Mouse (Mus musculus) forebrain, postnatal 0 days (tissue): Measurements from ENCODE around the gene Sfn. TPM values are rescaled to one million over a fixed set of nuclear protein-coding genes. Genes with fewer than 3 reads are reported as not detected.

Experiments used
- ATAC-seq: fragments of 200-750 bp; cut with Nextera tagmentation; 2 replicates; pipeline ENCODE4 v1.8.0; 2017; ENCODE audit warnings: mild to moderate bottlenecking, moderate library complexity
- DNase-seq: peaks from one replicate; pipeline ENCODE4 v3.0.0-alpha.2; 2015
- H3K27ac ChIP-seq: fragments of 300-500 bp; sonication (generic); 2 replicates; pipeline ENCODE4 v1.5.1; 2014; ENCODE audit warnings: low read depth, mild to moderate bottlenecking, antibody characterized with exemption, low read length, moderate library complexity, mixed read lengths
- H3K27me3 ChIP-seq: fragments of 300-500 bp; sonication (generic); 2 replicates; pipeline ENCODE4 v1.6.1; 2014; ENCODE audit warnings: mild to moderate bottlenecking, low read length, mixed read lengths; ENCODE audit not compliant: insufficient read depth
- H3K36me3 ChIP-seq: fragments of 300-500 bp; sonication (generic); 2 replicates; pipeline ENCODE4 v1.6.1; 2014; ENCODE audit warnings: mild to moderate bottlenecking, moderate library complexity; ENCODE audit not compliant: insufficient read depth
- H3K4me1 ChIP-seq: fragments of 300-500 bp; sonication (generic); 2 replicates; pipeline ENCODE4 v1.6.1; 2014; ENCODE audit warnings: antibody characterized with exemption; ENCODE audit not compliant: insufficient read depth
- H3K4me2 ChIP-seq: fragments of 300-500 bp; sonication (generic); 2 replicates; pipeline ENCODE4 v1.6.1; 2014; ENCODE audit warnings: low read depth, mild to moderate bottlenecking, moderate library complexity
- H3K4me3 ChIP-seq: fragments of 300-500 bp; sonication (generic); 2 replicates; pipeline ENCODE4 v1.5.1; 2014; ENCODE audit warnings: low read depth, low read length, mixed read lengths
- H3K9ac ChIP-seq: fragments of 300-500 bp; sonication (generic); 2 replicates; pipeline ENCODE4 v1.6.1; 2014; ENCODE audit warnings: mild to moderate bottlenecking
- H3K9me3 ChIP-seq: fragments of 300-500 bp; sonication (generic); 2 replicates; pipeline ENCODE4 v1.6.1; 2016; ENCODE audit warnings: low read length
- CTCF ChIP-seq: sonication (generic); IDR thresholded peaks from 2 replicates; pipeline ENCODE4 v1.5.1; 2016; ENCODE audit warnings: antibody characterized with exemption, control low read depth, low read depth
- WGBS: fragments of 180-500 bp; shearing (Covaris S2); extraction: QIAGEN DNeasy Blood & Tissue Kit; methylation state at CpG from one replicate; pipeline ENCODE4 v1.1.7; 2014; 5-methylcytosine and 5-hydroxymethylcytosine counted together
- polyA plus RNA-seq: library from polyadenylated mRNA; unstranded; fragments of >200 nt; fragmentation: Nextera tagmentation; extraction: Ambion mirVana; gene quantifications from 2 replicates; pipeline ENCODE4 v1.2.1, GENCODE M21; 2015
- total RNA-seq: library from RNA; depleted of rRNA; stranded (reverse); fragments of >200 nt; gene quantifications from 2 replicates; pipeline ENCODE4 v1.2.3, GENCODE M21; 2014

The Sfn gene
- total and polyA plus RNA-seq, 2 experiments from 2014 or later: 0.88 to 3.2 TPM

DNA sequence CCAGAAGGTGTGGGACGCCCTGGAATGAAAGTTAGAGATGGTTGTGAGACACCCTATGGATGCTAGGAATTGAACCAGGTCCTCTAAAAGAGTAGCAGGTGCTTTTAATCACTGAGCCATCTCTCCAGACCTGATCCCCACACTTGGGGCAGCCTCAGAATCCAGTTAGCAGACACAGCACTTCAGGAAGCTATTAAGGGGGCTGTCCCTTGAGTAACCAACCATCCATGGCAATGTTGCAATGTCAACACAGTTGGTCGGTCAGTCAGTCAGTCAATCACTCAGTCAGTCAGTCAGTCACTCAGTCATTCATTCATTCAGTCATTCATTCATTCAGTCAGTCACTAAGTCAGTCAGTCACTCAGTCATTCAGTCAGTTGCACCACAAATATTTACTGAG, 26.5 kb upstream of the Sfn start:
- no peak for ATAC-seq
- WGBS: 87% methylated on average over 2 of the region's 2 CpGs

DNA sequence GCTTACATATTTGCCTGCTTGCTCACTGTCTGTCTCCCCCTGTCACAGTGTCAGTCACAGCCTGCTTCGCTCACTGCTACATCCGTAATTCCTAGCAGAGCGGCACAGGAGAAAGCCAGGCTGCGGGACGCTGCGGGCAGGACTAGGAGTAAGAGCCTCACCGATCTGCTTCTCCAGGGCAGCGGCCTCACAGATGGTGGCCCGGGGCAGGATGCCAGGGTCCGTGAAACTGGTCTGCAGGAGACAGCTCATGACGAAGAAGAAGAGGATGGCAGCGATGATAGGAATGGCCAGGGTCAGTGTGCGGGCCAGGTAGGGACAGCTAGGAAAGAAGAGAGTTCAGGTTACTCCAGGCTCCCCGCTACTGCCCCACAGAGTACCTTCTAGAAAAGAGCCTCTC, 25.1 kb upstream of the Sfn start:
- WGBS: 91% methylated on average over 14 of the region's 14 CpGs

More for the DNA sequence above, 26.5 kb upstream of the Sfn start:
- Histone ChIP-seq H3K27me3 (no peaks in the 10 kb centered on the region), H3K9me3 (no peaks in the 10 kb centered on the region), H3K9ac (no peak overlapping the region), H3K4me2 (no peak overlapping the region), H3K4me3 (no peak overlapping the region), H3K4me1 (0 out of 2 replicates have a peak, but pooled peaks cover 4% of the 10 kb centered on the region), H3K27ac (no peak overlapping the region), H3K36me3 (peaks cover 30% of the 10 kb centered on the region)
- DNase-seq: no peak
- no peak for TF ChIP-seq CTCF

DNA sequence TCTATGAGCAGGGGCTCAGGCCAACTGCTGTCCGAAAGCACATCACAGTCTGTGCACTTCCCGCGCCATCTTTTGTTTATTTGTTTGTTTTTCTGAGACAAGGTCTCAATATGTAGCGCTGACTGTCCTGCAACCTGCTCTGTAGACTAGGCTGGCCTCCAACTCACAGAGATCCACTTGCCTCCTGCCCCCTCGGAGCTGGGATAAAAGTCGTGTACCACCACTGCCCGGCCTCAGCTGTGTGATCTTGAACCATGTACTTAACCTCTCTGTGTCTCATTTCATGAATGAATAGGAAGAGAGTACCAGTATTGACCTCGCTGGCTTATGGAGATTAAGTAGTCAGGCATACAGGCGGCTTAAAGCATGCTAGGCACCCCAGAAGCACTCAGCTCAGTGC, 24.7 kb upstream of the Sfn start:
- TF ChIP-seq CTCF: no peak
- H3K4me2 ChIP-seq: no peak overlapping the region
- WGBS: 88% methylated on average over 9 of the region's 9 CpGs

More for the DNA sequence above, 25.1 kb upstream of the Sfn start:
- DNase-seq: no peak
- H3K4me2 ChIP-seq: no peak overlapping the region
- no peak overlapping the region for H3K27ac ChIP-seq
- H3K4me3 ChIP-seq: no peak overlapping the region
- H3K9me3 ChIP-seq: no peaks in the 10 kb centered on the region
- TF ChIP-seq CTCF: no peak
- H3K27me3 ChIP-seq: no peaks in the 10 kb centered on the region
- H3K9ac ChIP-seq: no peak overlapping the region
- H3K36me3 ChIP-seq: peaks cover 30% of the 10 kb centered on the region
- ATAC-seq: no peak
- H3K4me1 ChIP-seq: 0 out of 2 replicates have a peak, but pooled peaks cover 2% of the 10 kb centered on the region

DNA sequence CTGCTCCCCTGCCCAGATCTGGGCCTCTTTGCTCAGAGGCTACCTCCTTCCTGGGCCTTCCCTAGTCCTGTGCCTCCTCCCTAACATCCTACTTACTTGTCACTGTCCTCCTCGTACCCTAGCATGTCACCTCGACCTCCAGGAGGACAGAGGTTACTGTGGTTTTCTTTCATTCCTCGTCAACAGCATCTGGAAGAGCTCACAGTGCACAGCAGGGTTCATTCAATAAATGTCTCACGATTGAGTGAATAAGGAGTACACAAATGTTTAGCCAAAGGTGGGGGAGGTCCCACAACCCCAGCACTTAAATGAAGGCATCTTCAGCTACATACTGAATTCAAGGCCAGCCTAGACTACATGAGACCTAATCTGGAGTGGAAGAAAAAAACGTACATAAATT, 24.3 kb upstream of the Sfn start:
- H3K36me3 ChIP-seq: peaks cover 33% of the 10 kb centered on the region
- no peak for TF ChIP-seq CTCF
- H3K4me3 ChIP-seq: no peak overlapping the region
- DNase-seq: no peak
- no peaks in the 10 kb centered on the region for H3K27me3 ChIP-seq
- no peak overlapping the region for H3K9ac ChIP-seq
- no peaks in the 10 kb centered on the region for H3K9me3 ChIP-seq
- whole genome bisulfite sequencing: 59% methylated on average over 5 of the region's 5 CpGs
- no peak overlapping the region for H3K27ac ChIP-seq
- no peak overlapping the region for H3K4me2 ChIP-seq
- no peaks in the 10 kb centered on the region for H3K4me1 ChIP-seq
- no peak for ATAC-seq

More for the DNA sequence above, 24.7 kb upstream of the Sfn start:
- Histone ChIP-seq H3K27ac (no peak overlapping the region), H3K9me3 (no peaks in the 10 kb centered on the region), H3K36me3 (peaks cover 30% of the 10 kb centered on the region), H3K4me3 (no peak overlapping the region), H3K27me3 (no peaks in the 10 kb centered on the region), H3K9ac (no peak overlapping the region), H3K4me1 (no peaks in the 10 kb centered on the region)
- ATAC-seq (no peak), DNase-seq (no peak)

DNA sequence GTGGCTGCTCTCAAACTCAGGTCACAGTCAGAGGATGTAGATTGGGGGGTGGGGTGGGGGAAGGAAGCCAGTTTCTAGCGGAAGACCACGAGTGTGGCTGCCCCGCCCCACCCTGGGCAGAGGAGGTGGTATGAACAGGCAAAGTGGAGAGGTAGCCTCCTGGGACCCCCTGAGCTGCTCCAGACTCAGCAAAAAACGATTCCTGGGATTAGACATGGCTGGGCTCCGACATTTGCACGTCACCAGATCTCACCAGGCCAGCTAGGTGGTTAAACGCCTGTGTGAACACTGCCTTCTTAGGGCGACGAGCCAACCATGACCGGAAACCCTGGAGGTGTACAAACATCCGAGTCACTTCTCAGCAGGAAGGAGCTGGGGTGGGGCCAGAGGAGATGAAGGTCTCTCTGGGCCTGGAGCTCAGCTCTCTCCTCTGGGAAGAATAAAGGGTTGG, 23.7 kb upstream of the Sfn start:
- no peaks in the 10 kb centered on the region for H3K9me3 ChIP-seq
- ATAC-seq (no peak), DNase-seq (no peak)
- H3K27ac ChIP-seq: no peak overlapping the region
- H3K4me1 ChIP-seq: no peaks in the 10 kb centered on the region
- H3K27me3 ChIP-seq: no peaks in the 10 kb centered on the region
- peaks cover 37% of the 10 kb centered on the region for H3K36me3 ChIP-seq
- H3K4me2 ChIP-seq: no peak overlapping the region
- no peak overlapping the region for H3K4me3 ChIP-seq
- no peak overlapping the region for H3K9ac ChIP-seq
- no peak for TF ChIP-seq CTCF
- WGBS: 63% methylated on average over 11 of the region's 11 CpGs

DNA sequence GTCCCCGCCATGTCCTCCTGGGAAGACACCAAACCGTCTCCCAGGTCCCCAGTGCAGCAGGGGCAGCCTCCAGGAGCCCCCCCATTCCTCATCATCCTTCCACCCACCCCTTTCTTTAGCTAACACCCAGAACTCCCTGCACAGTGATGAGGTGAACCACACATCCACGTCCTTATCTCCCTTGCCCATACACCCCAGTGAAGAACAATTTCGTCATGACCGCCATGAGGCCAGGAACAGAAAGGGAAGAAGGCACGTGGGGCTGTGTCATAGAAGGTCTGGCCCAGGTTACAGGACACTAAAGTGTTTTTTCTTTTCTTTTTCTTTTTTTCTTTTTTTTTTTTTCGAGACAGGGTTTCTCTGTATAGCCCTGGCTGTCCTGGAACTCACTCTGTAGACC, 22.9 kb upstream of the Sfn start:
- Histone ChIP-seq H3K9ac (no peak overlapping the region), H3K36me3 (peaks cover 37% of the 10 kb centered on the region), H3K27ac (no peak overlapping the region), H3K4me3 (no peak overlapping the region), H3K9me3 (no peaks in the 10 kb centered on the region), H3K4me2 (no peak overlapping the region), H3K27me3 (no peaks in the 10 kb centered on the region), H3K4me1 (no peaks in the 10 kb centered on the region)
- no peak for TF ChIP-seq CTCF
- 88% methylated on average over 7 of the region's 7 CpGs for WGBS
- no peak for ATAC-seq
- DNase-seq: no peak

DNA sequence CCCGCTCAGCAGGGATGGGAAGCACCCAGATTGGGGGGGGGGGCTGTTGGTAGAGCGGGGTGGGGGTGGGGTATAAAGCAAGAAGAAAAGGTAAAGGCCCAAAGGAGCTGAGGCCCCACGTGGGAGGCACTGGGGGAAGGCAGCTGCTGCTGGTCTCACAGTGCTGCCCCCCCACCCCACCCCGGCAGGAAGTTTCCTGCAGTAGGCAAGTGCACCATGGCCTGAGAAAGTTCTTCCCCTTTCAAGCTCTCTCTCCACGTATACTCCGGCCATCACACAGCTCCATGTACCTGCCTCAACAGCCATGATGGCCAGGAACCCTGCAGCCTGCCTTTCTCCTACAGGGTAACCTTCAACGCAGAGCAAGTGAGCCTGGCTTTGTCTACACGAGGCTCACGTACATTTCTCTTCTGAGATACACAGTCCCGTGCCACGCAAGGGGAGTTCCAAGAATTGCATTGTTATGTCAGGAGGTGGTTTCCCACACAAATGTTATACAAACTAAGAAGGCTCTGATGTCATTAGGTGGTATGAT, 20.3 kb upstream of the Sfn start:
- ATAC-seq (no peak), DNase-seq (no peak)
- H3K4me3 ChIP-seq: no peak overlapping the region
- H3K27me3 ChIP-seq: no peaks in the 10 kb centered on the region
- H3K36me3 ChIP-seq: peaks cover 40% of the 10 kb centered on the region
- H3K4me2 ChIP-seq: no peak overlapping the region
- H3K9ac ChIP-seq: no peak overlapping the region
- H3K27ac ChIP-seq: no peak overlapping the region
- no peaks in the 10 kb centered on the region for H3K9me3 ChIP-seq
- no peak for TF ChIP-seq CTCF
- H3K4me1 ChIP-seq: no peaks in the 10 kb centered on the region
- 85% methylated on average over 10 of the region's 11 CpGs for WGBS

DNA sequence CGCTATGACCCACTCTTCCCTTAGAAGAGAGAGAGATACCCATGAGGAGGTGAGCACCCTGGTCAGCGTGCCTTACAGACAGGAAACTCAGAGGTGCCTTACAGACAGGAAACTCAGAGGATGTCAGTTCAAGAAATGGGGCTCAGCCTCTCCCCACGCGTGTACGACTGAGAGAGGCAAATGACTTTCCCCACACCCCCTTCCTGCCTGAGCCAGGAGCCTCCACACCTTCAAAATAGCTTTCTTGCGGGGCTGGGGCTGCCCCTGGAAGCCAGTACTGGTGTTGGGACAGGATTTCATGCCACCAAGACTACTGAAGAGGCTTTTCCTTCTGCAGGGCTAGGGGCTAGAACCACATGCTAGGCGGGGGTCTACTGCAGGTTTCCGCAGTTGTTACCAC, 18.7 kb upstream of the Sfn start:
- no peaks in the 10 kb centered on the region for H3K27me3 ChIP-seq
- H3K4me1 ChIP-seq: no peaks in the 10 kb centered on the region
- no peak overlapping the region for H3K9ac ChIP-seq
- no peak for TF ChIP-seq CTCF
- peaks cover 30% of the 10 kb centered on the region for H3K36me3 ChIP-seq
- H3K27ac ChIP-seq: no peak overlapping the region
- no peak for DNase-seq
- no peak for ATAC-seq
- H3K9me3 ChIP-seq: no peaks in the 10 kb centered on the region
- H3K4me2 ChIP-seq: no peak overlapping the region
- WGBS: 90% methylated on average over 8 of the region's 8 CpGs
- no peak overlapping the region for H3K4me3 ChIP-seq
